Mouse (Mus musculus) erythroblast, adult 5-6 weeks (primary cell): ENCODE measurements at regions not wholly inside any gene's neighbourhood (a gene's known extent, or its start where the extent isn't known, plus 50 kb on each side); places are given as distances from the start of the nearest gene placed in this dataset.

Experiments used
- ATAC-seq: replicated peaks from 2 replicates; pipeline ENCODE4 v1.8.0; 2016; ENCODE audit warnings: moderate number of reproducible peaks, mild to moderate bottlenecking, moderate TSS enrichment, inconsistent platforms; ENCODE audit not compliant: poor library complexity, low FRiP score, severe bottlenecking

DNA sequence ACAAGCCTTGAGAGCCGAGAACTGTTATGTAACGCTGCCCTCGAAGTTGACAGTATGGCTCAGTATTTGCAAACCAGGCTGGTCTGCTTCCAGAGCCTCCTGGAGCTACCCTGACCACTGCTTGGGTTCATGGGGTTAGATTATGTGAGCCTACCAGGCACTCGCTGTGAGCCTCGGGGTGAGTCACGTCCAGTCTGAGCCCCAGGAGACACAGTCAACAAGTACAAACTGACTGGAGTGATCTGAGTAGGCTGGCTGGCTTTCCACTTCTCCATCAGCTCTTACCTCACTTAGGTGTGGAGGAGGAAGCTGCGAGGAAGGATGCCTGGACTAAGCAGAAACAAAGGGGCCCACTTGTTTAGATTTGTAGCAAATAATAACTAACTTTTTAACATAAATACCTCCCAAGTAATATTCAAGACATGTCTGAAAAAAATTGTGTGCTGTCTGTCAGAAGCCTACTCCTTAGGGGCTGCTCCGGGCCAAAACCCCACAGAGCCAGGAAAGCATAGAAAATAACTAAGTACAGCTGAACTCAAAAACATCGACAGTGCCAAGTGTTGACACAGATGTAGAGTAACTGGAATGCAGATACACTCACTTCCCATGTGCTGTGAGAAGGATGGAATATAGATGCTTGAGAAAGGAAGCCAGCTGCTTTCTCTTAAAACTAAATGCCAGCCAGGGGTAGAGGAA is 77.6 kb downstream of the Zfp36l2 start:
- ATAC-seq = no peak

DNA sequence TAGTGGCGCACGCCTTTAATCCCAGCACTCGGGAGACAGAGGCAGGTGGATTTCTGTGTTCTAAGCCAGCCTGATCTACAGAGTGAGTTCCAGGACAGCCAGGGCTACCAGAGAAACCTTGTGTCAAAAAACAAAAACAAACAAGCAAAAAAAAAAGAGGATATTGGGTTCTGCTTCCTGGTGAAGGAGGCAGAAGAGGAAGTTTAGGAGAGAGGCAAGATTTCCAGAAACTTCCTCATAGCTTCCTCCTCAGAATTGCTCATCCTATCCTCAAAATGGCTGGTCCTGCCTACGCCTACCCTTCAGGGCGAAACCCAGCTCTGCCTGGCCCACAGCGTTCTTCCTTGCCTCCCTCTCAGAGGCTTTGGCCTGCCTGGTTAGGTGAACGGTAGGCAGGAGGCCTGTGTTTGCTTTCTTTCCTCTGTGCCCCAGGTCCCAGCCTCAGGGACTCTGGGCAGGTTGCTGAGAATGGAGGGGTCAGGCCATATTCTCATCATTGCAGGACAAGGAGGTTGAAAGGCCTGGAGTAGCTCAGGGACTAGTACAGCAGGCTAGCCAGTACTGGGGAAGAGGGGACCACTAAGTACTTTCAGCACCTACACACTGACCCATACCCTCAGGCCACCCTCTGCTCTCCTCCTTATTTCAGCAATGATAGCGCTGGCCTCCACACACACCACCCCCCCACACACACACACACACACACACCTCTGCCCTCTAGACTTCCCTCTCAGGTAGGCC is 79.6 kb downstream of the Zfp36l2 start:
- ATAC-seq = no peak

DNA sequence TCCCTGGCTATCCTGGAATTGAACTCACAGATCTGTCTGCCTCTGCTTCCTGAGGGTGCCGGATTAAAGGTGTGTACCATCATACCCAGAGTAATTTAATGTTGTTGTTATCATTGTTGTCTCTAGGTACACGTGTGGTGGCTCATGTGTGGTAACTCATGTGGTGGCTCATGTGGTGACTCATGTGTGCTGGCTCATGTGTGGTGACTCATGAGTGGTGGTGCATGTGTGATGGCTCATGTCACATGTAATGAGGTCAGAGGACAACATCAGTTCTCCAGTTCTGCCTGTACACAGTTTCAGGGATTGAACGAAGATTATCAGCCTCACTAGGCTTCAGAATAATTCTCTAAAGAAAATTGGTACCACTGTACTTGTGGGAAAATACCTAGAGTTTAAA is 80.2 kb downstream of the Zfp36l2 start:
- no peak for ATAC-seq

DNA sequence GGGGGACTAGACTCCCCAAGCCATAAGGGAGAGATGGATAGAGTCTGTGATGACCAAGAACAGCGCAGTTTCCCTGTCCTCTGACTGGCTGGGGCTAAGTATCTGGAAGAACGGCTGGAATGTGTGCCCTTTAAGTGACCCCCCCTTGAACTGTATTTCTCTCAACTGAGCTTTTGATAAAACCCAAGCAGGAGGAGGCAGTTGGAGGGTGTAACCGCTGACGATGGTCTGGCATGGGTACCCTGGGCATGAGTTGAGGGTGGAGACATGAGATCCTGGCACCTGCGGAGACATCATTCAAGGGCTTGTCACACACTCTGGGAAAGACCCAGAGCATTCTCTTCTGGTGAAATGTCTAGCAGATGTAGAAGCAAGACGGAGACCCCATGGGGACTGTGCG is 83.5 kb downstream of the Zfp36l2 start:
- no peak for ATAC-seq

DNA sequence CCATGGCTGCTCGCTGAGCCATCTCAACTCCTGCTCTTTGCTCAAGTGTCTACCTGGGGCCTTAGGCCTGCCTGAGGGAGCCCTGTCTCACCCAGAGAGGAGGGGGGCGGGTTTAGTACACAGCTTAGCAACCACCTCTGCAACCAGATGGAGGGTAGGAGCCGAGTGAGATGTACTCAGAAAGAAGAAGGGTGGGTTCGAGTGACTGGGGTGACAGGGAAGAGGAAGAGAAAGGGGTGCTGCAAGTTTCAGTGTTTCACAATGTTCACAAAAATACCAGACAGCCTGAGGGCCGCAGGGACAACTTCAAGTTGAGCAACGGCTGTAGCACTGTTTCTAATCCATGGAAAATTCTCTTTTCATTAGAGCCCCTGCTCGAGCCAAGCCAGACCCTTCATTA is 84.4 kb downstream of the Zfp36l2 start:
- no peak for ATAC-seq

DNA sequence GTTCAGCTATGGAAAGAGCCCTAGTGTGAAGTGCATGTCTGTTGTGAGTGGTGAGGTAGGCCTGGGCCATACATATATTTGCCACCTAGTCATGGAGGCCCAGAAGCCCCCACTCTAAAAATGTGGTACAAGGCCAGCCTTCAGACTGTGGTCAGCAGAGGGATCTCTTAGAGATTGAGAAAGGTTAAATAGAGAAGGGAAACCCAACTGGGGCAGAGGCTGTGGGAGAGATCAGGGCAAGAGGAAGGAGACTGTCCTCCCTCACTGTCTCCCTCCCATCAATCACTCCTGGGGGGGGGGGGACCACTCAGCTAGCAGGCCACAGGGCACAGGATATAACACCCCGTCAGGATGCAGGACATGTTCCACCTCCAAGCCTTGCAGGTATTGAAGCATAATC is 86.1 kb downstream of the Zfp36l2 start:
- no peak for ATAC-seq

DNA sequence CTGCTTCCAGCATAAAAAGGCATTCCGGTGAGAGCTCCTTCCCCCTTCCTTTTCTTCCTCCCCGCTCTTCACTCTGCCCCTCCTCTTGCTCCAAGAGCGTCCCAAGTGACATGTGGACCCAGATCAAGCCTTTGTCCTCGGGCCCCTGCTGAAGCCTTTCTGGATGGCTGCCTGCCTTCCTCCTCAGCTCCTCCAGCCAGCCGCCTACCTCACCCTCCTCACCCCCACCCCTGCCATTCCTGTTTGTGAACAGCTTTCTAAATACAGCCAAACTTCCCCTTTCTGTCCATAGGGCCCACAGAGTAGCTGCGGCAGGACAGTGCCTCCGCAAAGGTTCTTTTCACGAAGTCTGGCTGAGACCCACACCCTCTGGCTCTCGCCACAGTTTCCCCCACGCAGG is 87.2 kb downstream of the Zfp36l2 start:
- ATAC-seq = no peak

DNA sequence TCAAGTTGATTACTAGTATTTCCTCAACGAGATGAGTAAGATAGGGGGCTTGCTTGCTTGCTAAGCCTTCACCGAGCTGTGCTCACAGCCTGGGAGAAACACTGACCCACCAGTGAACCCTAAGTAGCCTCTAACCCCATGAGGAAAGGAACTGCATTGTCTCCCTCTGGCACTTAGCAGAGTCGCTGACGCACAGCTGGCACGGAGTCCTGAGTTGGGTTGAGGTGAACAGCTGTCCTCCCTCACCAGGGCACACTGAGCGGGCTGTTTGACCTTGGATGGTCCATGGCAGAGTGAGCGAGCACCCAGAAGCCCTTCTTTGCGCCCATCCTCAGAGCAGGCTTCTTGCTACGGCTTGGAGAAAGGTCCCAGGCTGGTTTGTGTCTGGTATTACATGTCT is 88.0 kb downstream of the Zfp36l2 start:
- ATAC-seq = no peak

DNA sequence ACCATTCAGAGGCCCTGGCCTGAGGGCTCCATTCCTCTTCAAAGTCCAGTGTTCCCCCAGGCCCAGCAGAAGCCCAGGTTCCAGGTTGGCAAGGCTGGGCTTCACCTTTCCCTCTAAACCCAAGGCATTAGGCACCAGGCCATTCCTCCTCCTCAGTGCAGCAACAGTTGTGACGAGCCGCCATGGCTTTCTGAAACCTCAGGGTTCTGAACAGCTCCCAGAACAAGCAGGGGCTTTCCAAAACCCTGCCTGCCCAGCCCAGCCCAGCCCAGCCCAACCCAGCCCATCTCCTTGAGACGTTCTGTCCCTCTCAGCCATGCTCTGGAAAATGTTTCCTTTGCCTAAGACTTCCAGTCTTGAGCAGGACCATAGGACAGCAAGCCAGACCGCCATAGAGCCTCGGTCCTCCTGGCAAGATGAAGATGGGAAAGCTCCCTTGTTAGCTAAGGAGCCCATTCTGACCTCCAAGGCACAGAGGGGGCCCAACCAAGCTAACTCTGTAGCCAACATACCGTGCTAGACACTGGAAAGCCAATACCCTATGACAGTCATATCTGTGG is 89.8 kb downstream of the Zfp36l2 start:
- no peak for ATAC-seq

DNA sequence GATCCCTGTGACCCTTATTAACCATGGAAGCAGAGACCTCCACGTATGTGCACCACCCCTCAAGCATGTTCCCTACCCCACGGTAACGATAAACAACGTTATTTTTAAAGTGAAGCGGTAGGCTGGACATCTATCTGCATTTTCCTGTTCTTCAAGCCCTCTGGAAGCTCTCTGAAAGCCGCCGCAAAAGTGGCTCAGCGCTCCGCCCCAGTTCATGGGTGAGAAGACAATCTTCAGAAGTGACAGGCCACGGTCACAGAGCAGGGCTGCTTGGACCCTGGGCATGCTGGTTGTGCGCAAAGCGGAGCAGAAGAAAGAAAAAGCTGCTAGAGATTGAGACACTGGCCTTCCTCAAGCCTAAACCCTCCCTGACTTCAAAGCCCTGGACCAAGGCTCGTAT is 90.5 kb downstream of the Zfp36l2 start:
- no peak for ATAC-seq

DNA sequence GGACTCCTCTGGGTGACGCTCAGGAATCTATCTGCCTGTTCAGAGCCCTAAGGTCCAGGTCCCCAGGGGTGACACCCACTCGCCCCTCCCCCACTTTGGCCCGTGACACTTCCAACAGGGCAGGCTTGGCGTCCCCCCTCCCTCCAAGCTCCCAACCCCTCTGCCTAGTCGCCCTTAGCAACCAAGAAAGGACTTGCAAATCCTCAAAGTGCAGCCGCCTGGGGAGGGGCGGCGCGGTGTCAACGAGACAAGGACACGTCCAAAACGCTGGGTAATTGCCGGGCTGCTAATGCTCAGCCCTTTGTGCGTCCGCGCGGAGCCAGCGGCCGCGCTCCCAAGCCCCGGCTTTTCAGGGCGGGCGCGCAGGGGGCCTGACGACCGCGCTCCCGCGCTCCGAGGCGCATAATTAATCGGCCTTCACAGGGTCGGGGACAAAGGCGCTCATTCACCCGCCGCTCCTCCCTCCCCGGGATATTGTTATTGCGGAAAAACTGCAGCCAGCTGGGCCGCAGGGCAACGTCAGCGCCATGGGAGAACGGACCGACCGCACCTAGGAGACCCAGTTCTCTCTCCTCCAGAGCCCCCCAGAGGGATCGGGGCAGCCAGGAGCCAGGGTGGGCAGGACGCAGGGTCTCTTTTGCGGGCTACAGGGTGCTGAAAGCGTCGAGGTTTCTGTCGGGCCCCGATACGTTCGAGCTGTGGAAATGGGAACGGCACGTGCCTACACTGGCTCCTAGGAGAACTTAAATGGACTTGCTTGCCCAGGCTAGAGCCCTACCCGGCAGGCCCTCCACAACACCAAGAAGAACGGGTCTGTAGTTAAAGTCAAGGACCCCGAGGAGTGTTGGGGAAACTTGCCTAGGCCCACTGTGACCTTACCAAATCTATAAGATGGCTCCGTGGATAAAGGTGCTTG is 91.1 kb downstream of the Zfp36l2 start:
- no peak for ATAC-seq

DNA sequence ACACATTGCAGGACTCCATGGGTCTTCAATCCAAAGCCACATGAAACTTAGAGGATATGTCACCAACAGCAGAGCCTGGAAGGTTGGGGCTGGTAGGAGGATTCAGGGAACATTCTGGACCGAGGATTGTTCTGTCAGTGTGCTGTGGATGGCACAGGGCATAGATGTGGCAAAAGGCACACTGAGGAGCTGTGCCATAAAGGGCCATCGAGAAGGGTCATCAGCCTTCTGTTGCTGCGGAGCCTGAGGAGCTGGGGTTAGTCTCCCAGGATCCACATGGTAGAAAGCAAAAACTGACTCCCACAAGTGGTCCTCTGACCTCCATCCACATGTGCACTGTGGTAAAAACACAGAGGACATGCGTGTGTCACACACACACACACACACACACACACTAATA is 91.9 kb downstream of the Zfp36l2 start:
- ATAC-seq = no peak

DNA sequence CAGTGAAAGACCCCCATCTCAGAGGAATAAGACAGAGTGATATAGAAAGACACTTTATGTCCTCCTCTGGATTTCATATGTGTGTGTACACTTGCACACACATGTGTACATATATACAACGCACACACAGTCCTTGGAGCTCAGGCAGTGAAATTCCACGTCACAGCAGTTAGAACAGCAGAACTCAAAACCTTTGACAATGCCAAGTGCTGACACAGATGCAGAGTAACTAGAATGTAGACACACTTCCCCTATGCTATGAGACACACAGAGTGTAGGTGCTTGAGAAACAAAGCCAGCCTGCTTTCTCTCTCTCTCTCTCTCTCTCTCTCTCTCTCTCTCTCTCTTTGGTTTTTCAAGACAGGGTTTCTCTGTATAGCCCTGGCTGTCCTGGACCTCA is 92.7 kb downstream of the Zfp36l2 start:
- no peak for ATAC-seq

DNA sequence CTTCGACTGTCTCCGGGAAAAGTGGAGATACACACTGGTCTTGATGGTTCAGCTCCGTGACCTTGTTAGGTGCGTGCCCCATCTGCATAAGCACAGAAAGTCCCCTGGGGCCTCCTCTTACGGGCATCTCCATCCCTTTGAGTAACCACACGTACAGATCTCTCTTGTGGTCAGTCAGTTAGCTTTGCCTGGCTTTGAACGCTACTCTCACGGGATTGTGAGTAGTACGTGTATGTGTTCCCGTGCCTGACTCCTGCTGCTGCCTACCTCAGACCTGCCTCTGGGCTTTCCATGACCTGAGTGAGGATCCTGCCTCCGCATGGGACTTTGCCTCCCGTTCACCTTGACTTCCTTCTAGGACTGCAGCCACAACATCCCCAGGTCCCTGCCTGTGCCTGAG is 101.4 kb downstream of the Zfp36l2 start:
- ATAC-seq = no peak

DNA sequence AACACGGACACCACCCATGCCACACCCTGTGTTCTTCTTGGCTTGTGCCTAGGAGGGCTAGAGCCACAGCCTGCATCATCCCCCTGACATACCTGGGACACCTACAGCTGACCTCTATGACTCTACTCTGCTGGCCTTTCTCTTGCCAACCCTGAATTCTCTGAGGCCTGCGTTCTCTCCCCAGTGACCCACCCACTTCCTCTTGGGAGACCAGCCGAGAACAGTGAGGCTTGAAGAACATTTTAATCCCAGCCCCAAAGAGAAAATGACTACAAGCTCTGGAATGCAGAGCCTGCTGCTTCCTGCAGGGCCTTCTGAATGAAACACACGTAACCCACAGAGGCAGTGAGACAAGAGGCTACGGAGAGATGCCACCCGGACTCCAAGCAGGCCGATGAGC is 102.0 kb downstream of the Zfp36l2 start:
- ATAC-seq = no peak

DNA sequence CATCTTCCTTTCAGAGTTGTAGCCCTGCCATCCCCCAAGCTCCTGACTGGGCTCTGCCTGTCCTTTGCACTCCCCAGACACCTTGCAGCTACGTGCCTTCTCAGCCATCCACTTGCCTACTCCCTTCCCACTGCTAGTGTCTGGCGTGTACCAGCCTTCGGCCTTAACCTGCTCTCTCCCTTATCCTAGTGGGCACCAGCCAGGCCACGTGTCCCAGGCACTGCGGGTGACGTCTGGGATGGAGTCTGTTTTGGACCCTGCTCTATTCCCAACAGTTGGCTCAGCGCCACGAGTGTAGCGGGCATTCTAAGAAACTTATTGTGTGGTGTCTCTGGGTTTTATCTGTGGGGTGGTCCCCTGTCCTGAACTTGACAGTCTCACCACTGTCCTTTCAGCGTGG is 102.5 kb downstream of the Zfp36l2 start:
- ATAC-seq = no peak

DNA sequence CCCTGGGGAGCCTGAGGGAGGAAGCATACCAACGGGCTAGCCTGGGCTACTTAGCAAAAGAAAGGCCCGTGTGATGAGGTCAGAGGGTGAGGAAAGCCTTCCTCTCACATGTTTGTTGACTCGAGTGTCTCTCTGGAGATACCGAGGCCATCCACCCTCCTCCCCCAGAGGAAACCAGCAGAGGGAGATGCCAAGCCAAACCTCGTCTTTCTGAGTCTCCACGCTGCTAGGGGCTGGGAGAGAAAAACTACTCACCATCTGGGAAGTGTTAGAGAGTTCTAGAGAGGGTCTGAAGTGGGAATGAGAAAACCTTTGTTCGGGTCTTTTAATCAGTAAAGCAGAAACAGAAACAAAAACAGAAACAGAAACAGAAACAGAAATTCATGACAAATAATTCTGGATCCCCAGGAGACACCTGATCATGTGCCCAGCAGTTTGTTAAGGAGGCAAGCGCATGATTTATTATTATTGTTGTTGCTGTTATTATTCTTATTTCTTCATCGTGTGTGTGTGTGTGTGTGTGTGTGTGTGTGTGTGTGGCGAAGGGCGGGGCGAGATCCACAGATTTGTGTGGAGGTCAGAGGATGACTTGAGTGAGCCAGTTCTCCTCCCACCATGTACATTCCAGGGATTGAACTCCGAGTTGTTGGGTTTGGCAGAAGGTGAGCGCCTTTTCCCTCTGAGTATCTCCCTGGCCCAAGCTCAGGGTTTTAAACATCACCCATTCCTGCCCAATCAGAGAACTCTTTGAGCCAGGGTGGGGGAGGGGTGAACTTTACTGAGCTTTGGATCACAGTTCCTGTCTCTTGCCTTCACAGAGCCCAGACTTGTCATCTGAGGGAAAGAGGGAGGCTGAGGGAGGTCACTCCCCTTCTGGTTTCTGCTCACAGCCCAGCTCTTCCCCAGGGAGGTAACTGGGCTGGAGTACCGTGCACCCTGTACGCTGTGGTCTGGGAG is 104.2 kb downstream of the Zfp36l2 start:
- no peak for ATAC-seq

DNA sequence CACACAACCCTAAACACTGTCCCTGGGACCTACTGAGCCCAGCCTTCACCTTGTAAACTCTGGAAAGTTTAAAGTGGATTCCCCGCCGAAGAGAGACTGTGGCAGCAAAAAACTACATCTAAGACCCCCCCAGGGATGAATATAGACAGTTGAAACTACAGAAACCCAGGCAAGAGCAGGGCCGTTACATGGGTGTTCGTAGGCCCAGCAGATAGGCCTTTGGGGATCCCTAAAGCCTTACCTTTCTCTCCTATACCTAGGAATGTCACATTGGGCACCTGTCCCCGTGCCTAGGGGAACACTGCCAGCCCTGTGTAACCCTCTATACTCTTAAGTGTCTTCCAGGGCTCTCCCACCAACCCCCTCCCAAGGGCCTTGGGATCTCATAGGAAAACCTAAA is 105.2 kb downstream of the Zfp36l2 start:
- ATAC-seq = no peak

DNA sequence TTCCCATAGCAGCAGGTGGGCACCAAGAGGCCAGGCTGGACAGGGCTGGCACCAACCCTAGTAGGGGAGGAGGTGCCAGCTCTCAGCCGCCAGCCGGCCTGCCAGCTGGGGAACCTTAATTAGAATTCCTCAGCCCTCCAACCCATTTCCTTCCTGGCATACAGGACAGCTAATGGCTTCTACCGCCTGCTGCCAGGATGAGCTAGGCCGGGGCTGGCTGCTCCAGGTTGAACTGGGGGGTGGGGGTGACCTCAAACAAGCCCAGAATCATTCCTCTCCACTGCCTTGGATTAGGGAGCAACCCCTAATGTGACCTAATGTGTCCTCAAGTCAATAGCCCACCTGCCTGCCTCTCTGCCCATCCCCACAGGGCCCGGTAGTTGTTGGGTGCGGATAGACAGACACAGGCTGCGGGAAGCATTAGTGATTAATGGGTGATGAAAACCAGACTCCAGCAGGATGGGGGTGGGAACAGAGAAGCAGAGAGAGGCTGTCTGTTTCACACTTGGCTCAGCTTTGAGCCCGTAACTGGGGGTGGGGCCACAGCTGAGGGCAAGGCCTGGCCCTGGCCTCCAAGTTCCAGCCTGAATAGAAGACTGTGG is 105.9 kb downstream of the Zfp36l2 start:
- no peak for ATAC-seq
